ENCODE assay signal across 9 mouse cellular contexts in the genomic region with DNA sequence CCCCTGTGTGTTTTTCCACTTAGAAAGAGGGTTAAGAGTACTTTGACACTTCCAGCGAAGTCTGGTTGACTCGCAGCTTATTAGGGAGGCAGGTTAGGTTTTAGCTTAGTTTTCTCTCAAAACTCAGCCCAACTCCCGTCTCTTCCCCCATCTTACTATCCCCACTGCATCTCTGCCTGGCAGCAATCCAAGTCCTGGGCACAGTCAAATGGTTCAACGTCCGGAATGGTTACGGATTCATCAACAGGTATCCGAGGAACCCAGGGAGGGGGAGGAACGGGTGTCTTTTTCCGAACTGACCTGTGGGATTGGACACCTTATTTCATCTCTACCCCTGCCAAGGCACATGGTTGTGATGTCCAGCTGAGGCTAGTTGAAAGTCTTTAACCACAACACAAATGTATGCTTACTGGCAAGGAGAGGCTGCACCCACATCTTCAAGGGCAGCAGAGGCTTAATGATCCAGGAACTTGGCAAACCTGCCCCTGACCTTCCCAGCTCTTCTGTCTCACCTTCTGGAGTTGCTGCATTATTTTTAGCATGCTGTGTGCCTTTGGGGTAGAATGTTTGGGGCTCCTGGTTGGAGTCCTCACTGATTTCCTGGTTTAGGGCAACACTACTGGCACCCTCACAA. TPM values are rescaled to one million over a fixed set of nuclear protein-coding genes. Genes with fewer than 3 reads are reported as not detected.
A peak's percentile ranks its signal among the peaks of the same experiment; 100 is the strongest.
DNase-seq lines count a peak whose midpoint lies in the region; ATAC-seq and TF ChIP-seq lines count a peak whose summit lies in the region.
"Had no signal": no experiment of that assay in that cellular context is flagged by ENCODE, and none has a peak within 500 bp of the region (broad histone marks: within the 10 kb centered on the region; RNA-seq: fewer than 3 reads in every experiment).

No protein-coding gene starts in this region.

- no peak for DNase-seq in neural tube, embryonic 11.5 days (ENCODE audit: low spot score)
- no peak for DNase-seq in neural tube, embryonic 10.5 days (ENCODE audit: extremely low spot score, low spot score)
- no peak for DNase-seq in limb, embryonic 11.5 days (ENCODE audit: low spot score)
- no peak for DNase-seq in stomach, postnatal 0 days (ENCODE audit: low spot score)
- DNase-seq in adrenal gland, postnatal 14 days = no peak
- no peak for DNase-seq in embryo, embryonic 10.5 days (ENCODE audit: low spot score)

- H3K4me3 ChIP-seq in neural tube, embryonic 11.5 days (ENCODE audit: low read depth, low read length) = peak overlapping the region; percentile 55; the same call in 1 of the 2 replicates
- peak overlapping the region; percentile 61 for H3K4me3 ChIP-seq in hindbrain, embryonic 13.5 days
- peak overlapping the region; percentile 47 for H3K4me3 ChIP-seq in limb, embryonic 11.5 days (ENCODE audit: low read depth, low read length)
- peak overlapping the region; percentile 44; the same call in 1 of the 2 replicates for H3K4me3 ChIP-seq in stomach, postnatal 0 days (ENCODE audit: low read depth, low read length)

- TF ChIP-seq CTCF in stomach, postnatal 0 days (IDR thresholded peaks at IDR 0.05; ENCODE audit: low read depth) = no peak

- peaks cover 32% of the 10 kb centered on the region for H3K27me3 ChIP-seq in neural tube, embryonic 11.5 days (ENCODE audit: control insufficient read depth, insufficient read depth, low read length)
- peaks cover 58% of the 10 kb centered on the region for H3K27me3 ChIP-seq in hindbrain, embryonic 13.5 days
- peaks cover 8% of the 10 kb centered on the region for H3K27me3 ChIP-seq in limb, embryonic 11.5 days (ENCODE audit: control insufficient read depth, insufficient read depth, low read length)
- H3K27me3 ChIP-seq in stomach, postnatal 0 days (ENCODE audit: control insufficient read depth, insufficient read depth, low read length) = no peaks in the 10 kb centered on the region

- WGBS in neural tube, embryonic 11.5 days = 51% methylated on average over 9 of the region's 9 CpGs
- 44% methylated on average over 9 of the region's 9 CpGs for WGBS in hindbrain, embryonic 13.5 days
- WGBS in limb, embryonic 11.5 days = 52% methylated on average over 9 of the region's 9 CpGs
- WGBS in stomach, postnatal 0 days = 28% methylated on average over 9 of the region's 9 CpGs

- H3K36me3 ChIP-seq in neural tube, embryonic 11.5 days (ENCODE audit: control insufficient read depth, insufficient read depth, low read length) = no peaks in the 10 kb centered on the region
- no peaks in the 10 kb centered on the region for H3K36me3 ChIP-seq in hindbrain, embryonic 13.5 days
- no peaks in the 10 kb centered on the region for H3K36me3 ChIP-seq in limb, embryonic 11.5 days (ENCODE audit: control insufficient read depth, insufficient read depth, low read length)
- no peaks in the 10 kb centered on the region for H3K36me3 ChIP-seq in stomach, postnatal 0 days (ENCODE audit: control insufficient read depth, insufficient read depth, low read length)

- peak overlapping the region; percentile 99 for H3K4me2 ChIP-seq in neural tube, embryonic 11.5 days (ENCODE audit: low read depth)
- H3K4me2 ChIP-seq in hindbrain, embryonic 13.5 days = peak overlapping the region; percentile 99
- H3K4me2 ChIP-seq in limb, embryonic 11.5 days (ENCODE audit: low read depth, severe bottlenecking) = peak overlapping the region; percentile 99
- peak overlapping the region; percentile 89 for H3K4me2 ChIP-seq in stomach, postnatal 0 days (replicated peaks; ENCODE audit: low read depth)

- no peak overlapping the region for H3K9ac ChIP-seq in neural tube, embryonic 11.5 days (ENCODE audit: low read length)
- H3K9ac ChIP-seq in hindbrain, embryonic 13.5 days = peak overlapping the region; percentile 75; the same call in 1 of the 2 replicates
- no peak overlapping the region; the same call in 1 of the 2 replicates for H3K9ac ChIP-seq in limb, embryonic 11.5 days (ENCODE audit: low read length)
- H3K9ac ChIP-seq in stomach, postnatal 0 days (ENCODE audit: low read length) = peak overlapping the region; percentile 27; the same call in 1 of the 2 replicates

- H3K9me3 ChIP-seq in neural tube, embryonic 11.5 days (ENCODE audit: control insufficient read depth, low read length) = no peaks in the 10 kb centered on the region
- no peaks in the 10 kb centered on the region for H3K9me3 ChIP-seq in hindbrain, embryonic 13.5 days
- H3K9me3 ChIP-seq in limb, embryonic 11.5 days (ENCODE audit: control insufficient read depth, low read length) = no peaks in the 10 kb centered on the region
- H3K9me3 ChIP-seq in stomach, postnatal 0 days (ENCODE audit: control insufficient read depth, low read length) = no peaks in the 10 kb centered on the region

- ATAC-seq in neural tube, embryonic 11.5 days (ENCODE audit: insufficient read depth, low FRiP score, low TSS enrichment) = no peak
- no peak for ATAC-seq in hindbrain, embryonic 13.5 days (ENCODE audit: low FRiP score)
- no peak for ATAC-seq in limb, embryonic 11.5 days (ENCODE audit: insufficient number of reproducible peaks, low FRiP score, low TSS enrichment, low read depth)
- ATAC-seq in stomach, postnatal 0 days (ENCODE audit: low FRiP score, low TSS enrichment) = peak; percentile 1; the same call in 1 of the 2 replicates
- no peak for ATAC-seq in inflammation-experienced regulatory T-cells, adult 6 months

- TF ChIP-seq EP300 in stomach, postnatal 0 days (optimal IDR thresholded peaks at IDR 0.05) = no peak

- peaks cover 12% of the 10 kb centered on the region; the same call in 1 of the 2 replicates for H3K4me1 ChIP-seq in neural tube, embryonic 11.5 days (ENCODE audit: control insufficient read depth, insufficient read depth, low read length)
- H3K4me1 ChIP-seq in hindbrain, embryonic 13.5 days (replicated peaks) = peaks cover 25% of the 10 kb centered on the region
- H3K4me1 ChIP-seq in limb, embryonic 11.5 days (ENCODE audit: control insufficient read depth, insufficient read depth, low read length) = peaks cover 30% of the 10 kb centered on the region
- peaks cover 6% of the 10 kb centered on the region for H3K4me1 ChIP-seq in stomach, postnatal 0 days (replicated peaks; ENCODE audit: control insufficient read depth, insufficient read depth)

- no peak overlapping the region for H3K27ac ChIP-seq in neural tube, embryonic 11.5 days (ENCODE audit: low read depth, low read length)
- no peak overlapping the region for H3K27ac ChIP-seq in hindbrain, embryonic 13.5 days
- H3K27ac ChIP-seq in limb, embryonic 11.5 days (replicated peaks; ENCODE audit: low read depth, low read length) = no peak overlapping the region
- H3K27ac ChIP-seq in stomach, postnatal 0 days (replicated peaks) = peak overlapping the region; percentile 65

RNA-seq across cellular contexts. Expression of gene Ybx2, which starts 1.2 kb away (rescaled TPM):
- 3.4 and 4.2 TPM in 2 replicates for polyA plus RNA-seq in neural tube, embryonic 11.5 days (2014; fragmentation: Nextera tagmentation; extraction: Ambion mirVana)
- polyA plus RNA-seq in hindbrain, embryonic 13.5 days (2015; fragmentation: Nextera tagmentation; extraction: Ambion mirVana) = 4.0 and 7.1 TPM in 2 replicates
- 11.2 and 11.3 TPM in 2 replicates for polyA plus RNA-seq in limb, embryonic 11.5 days (2014; fragmentation: Nextera tagmentation; extraction: Ambion mirVana)
- 1.4 and 1.7 TPM in 2 replicates for polyA plus RNA-seq in stomach, postnatal 0 days (2015; fragmentation: Nextera tagmentation; extraction: Ambion mirVana)
- total RNA-seq in adrenal gland, postnatal 14 days (2021) = 27.3 and 39.6 TPM in 2 replicates
- polyA plus RNA-seq in inflammation-experienced regulatory T-cells, adult 6 months (2017; shearing (Covaris generic)) = not detected
- total RNA-seq: monocyte, adult 5-6 weeks had no signal

RNA-seq across cellular contexts. Expression of gene Slc2a4, which starts 11.2 kb away (rescaled TPM):
- 11.4 and 11.8 TPM in 2 replicates for polyA plus RNA-seq in neural tube, embryonic 11.5 days (2014; fragmentation: Nextera tagmentation; extraction: Ambion mirVana)
- polyA plus RNA-seq in hindbrain, embryonic 13.5 days (2015; fragmentation: Nextera tagmentation; extraction: Ambion mirVana) = 3.9 and 4.0 TPM in 2 replicates
- 21.0 and 22.7 TPM in 2 replicates for polyA plus RNA-seq in limb, embryonic 11.5 days (2014; fragmentation: Nextera tagmentation; extraction: Ambion mirVana)
- 36.4 and 40.5 TPM in 2 replicates for polyA plus RNA-seq in stomach, postnatal 0 days (2015; fragmentation: Nextera tagmentation; extraction: Ambion mirVana)
- total RNA-seq in adrenal gland, postnatal 14 days (2021) = 65.2 and 78.7 TPM in 2 replicates
- not detected for polyA plus RNA-seq in inflammation-experienced regulatory T-cells, adult 6 months (2017; shearing (Covaris generic))
- total RNA-seq: monocyte, adult 5-6 weeks had no signal

RNA-seq across cellular contexts. Expression of gene Eif5a, which starts 15.1 kb away (rescaled TPM):
- 1,905 and 1,926 TPM in 2 replicates for polyA plus RNA-seq in neural tube, embryonic 11.5 days (2014; fragmentation: Nextera tagmentation; extraction: Ambion mirVana)
- 1,129 and 1,134 TPM in 2 replicates for polyA plus RNA-seq in hindbrain, embryonic 13.5 days (2015; fragmentation: Nextera tagmentation; extraction: Ambion mirVana)
- polyA plus RNA-seq in limb, embryonic 11.5 days (2014; fragmentation: Nextera tagmentation; extraction: Ambion mirVana) = 2,284 and 2,370 TPM in 2 replicates
- polyA plus RNA-seq in stomach, postnatal 0 days (2015; fragmentation: Nextera tagmentation; extraction: Ambion mirVana) = 1,169 and 1,205 TPM in 2 replicates
- 616 and 636 TPM in 2 replicates for total RNA-seq in adrenal gland, postnatal 14 days (2021)
- 1,000 to 10,000 TPM; 1,103 to 1,192 (median 1,160) TPM for polyA plus RNA-seq in inflammation-experienced regulatory T-cells, adult 6 months (2017; shearing (Covaris generic))

RNA-seq across cellular contexts. Expression of gene Gps2, which starts 23.1 kb away (rescaled TPM):
- polyA plus RNA-seq in neural tube, embryonic 11.5 days (2014; fragmentation: Nextera tagmentation; extraction: Ambion mirVana) = 84.0 and 93.7 TPM in 2 replicates
- 72.4 and 77.3 TPM in 2 replicates for polyA plus RNA-seq in hindbrain, embryonic 13.5 days (2015; fragmentation: Nextera tagmentation; extraction: Ambion mirVana)
- polyA plus RNA-seq in limb, embryonic 11.5 days (2014; fragmentation: Nextera tagmentation; extraction: Ambion mirVana) = 90.8 and 94.0 TPM in 2 replicates
- polyA plus RNA-seq in stomach, postnatal 0 days (2015; fragmentation: Nextera tagmentation; extraction: Ambion mirVana) = 40.6 and 43.3 TPM in 2 replicates
- total RNA-seq in adrenal gland, postnatal 14 days (2021) = 52.3 and 57.3 TPM in 2 replicates
- polyA plus RNA-seq in inflammation-experienced regulatory T-cells, adult 6 months (2017; shearing (Covaris generic)) = 100 to 1,000 TPM in 2 of 3 experiments, 10 to 100 TPM in 1; 91.9 to 128 (median 122) TPM

RNA-seq across cellular contexts. Expression of gene Cldn7, which starts 27.7 kb away (rescaled TPM):
- 5.3 and 5.9 TPM in 2 replicates for polyA plus RNA-seq in neural tube, embryonic 11.5 days (2014; fragmentation: Nextera tagmentation; extraction: Ambion mirVana)
- polyA plus RNA-seq in hindbrain, embryonic 13.5 days (2015; fragmentation: Nextera tagmentation; extraction: Ambion mirVana) = 0.38 and 0.87 TPM in 2 replicates
- polyA plus RNA-seq in limb, embryonic 11.5 days (2014; fragmentation: Nextera tagmentation; extraction: Ambion mirVana) = 12.7 and 13.2 TPM in 2 replicates
- polyA plus RNA-seq in stomach, postnatal 0 days (2015; fragmentation: Nextera tagmentation; extraction: Ambion mirVana) = 119 and 125 TPM in 2 replicates
- 1.1 TPM in 1 of 2 replicates, not detected in the other for total RNA-seq in adrenal gland, postnatal 14 days (2021)
- polyA plus RNA-seq in inflammation-experienced regulatory T-cells, adult 6 months (2017; shearing (Covaris generic)) = 1 to 10 TPM in 1 of 3 experiments, not detected in 2; 1.1 TPM
- total RNA-seq: monocyte, adult 5-6 weeks had no signal

Comparison
In these comparisons a context has a peak if more than half of its experiments do, and no peak if none do; other contexts are left out.
1. H3K9ac ChIP-seq: peak in hindbrain, embryonic 13.5 days (single experiment) and stomach, postnatal 0 days (single experiment); none in neural tube, embryonic 11.5 days (single experiment) and limb, embryonic 11.5 days (single experiment).
2. Peak in every context shown above with its lines, with median percentiles within 50 percentile points of each other: H3K4me2 ChIP-seq and H3K4me3 ChIP-seq.